Mouse (Mus musculus) embryonic facial prominence, embryonic 11.5 days (tissue): Measurements from ENCODE around the gene Catip. TPM values are rescaled to one million over a fixed set of nuclear protein-coding genes. Genes with fewer than 3 reads are reported as not detected.
"Not testable (repeated sequence)": the region's sequence is repeated elsewhere in the genome, so short reads cannot be mapped to it uniquely, and the experiment has no call there.

Experiments
- ATAC-seq: fragments of 200-750 bp; cut with Nextera tagmentation; replicated peaks from 2 replicates; pipeline ENCODE4 v1.8.0; 2017; ENCODE audit warnings: low read depth; ENCODE audit not compliant: insufficient number of reproducible peaks, low FRiP score, low TSS enrichment
- DNase-seq: peaks from one replicate; pipeline ENCODE4 v3.0.0-alpha.2; 2015; ENCODE audit warnings: low spot score
- H3K27ac ChIP-seq: fragments of 300-500 bp; sonication (generic); replicated peaks from 2 replicates; pipeline ENCODE4 v1.5.1; 2014; ENCODE audit warnings: mild to moderate bottlenecking, low read depth, low read length, control low read depth
- H3K27me3 ChIP-seq: fragments of 300-500 bp; sonication (generic); 2 replicates; pipeline ENCODE4 v1.6.1; 2014; ENCODE audit warnings: mild to moderate bottlenecking, low read length, moderate library complexity, mixed read lengths; ENCODE audit not compliant: control insufficient read depth, insufficient read depth
- H3K36me3 ChIP-seq: fragments of 300-500 bp; sonication (generic); replicated peaks from 2 replicates; pipeline ENCODE4 v1.6.1; 2014; ENCODE audit warnings: low read depth, mild to moderate bottlenecking, low read length, moderate library complexity, mixed read lengths; ENCODE audit not compliant: control insufficient read depth, insufficient read depth
- H3K4me1 ChIP-seq: fragments of 300-500 bp; sonication (generic); 2 replicates; pipeline ENCODE4 v1.6.1; 2014; ENCODE audit warnings: low read length, mixed read lengths; ENCODE audit not compliant: control insufficient read depth, insufficient read depth
- H3K4me2 ChIP-seq: fragments of 300-500 bp; sonication (generic); 2 replicates; pipeline ENCODE4 v1.6.1; 2014; ENCODE audit warnings: low read depth, mild to moderate bottlenecking, control low read depth, low read length, moderate library complexity
- H3K4me3 ChIP-seq: fragments of 300-500 bp; sonication (generic); 2 replicates; pipeline ENCODE4 v1.5.1; 2014; ENCODE audit warnings: low read depth, low read length, control low read depth
- H3K9ac ChIP-seq: fragments of 300-500 bp; sonication (generic); replicated peaks from 2 replicates; pipeline ENCODE4 v1.6.1; 2014; ENCODE audit warnings: mild to moderate bottlenecking, control low read depth, low read length
- H3K9me3 ChIP-seq: fragments of 300-500 bp; sonication (generic); replicated peaks from 2 replicates; pipeline ENCODE4 v1.6.1; 2016; ENCODE audit warnings: mild to moderate bottlenecking, low read length, inconsistent platforms, mixed read lengths; ENCODE audit not compliant: control insufficient read depth
- WGBS: fragments of 180-500 bp; shearing (Covaris S2); extraction: QIAGEN DNeasy Blood & Tissue Kit; methylation state at CpG from one replicate; pipeline ENCODE4 v1.1.7; 2014; 5-methylcytosine and 5-hydroxymethylcytosine counted together
- polyA plus RNA-seq: library from polyadenylated mRNA; unstranded; fragments of >200 nt; fragmentation: Nextera tagmentation; extraction: Ambion mirVana; gene quantifications from 2 replicates; pipeline ENCODE4 v1.2.1, GENCODE M21; 2014

Gene Catip
- 0.22 and 0.36 TPM in 2 replicates for polyA plus RNA-seq

GRCm38 (mm10) chr1:74361812-74362211, at the start of gene Catip:
Gene Catip (plus strand): TSS chr1:74362108.
- ATAC-seq: peak; percentile 41; the same call in 1 of the 2 replicates
- Histone ChIP-seq H3K4me1 (no peaks in the 10 kb centered on the region), H3K9ac (no peak within 1 kb of the TSS), H3K27ac (no peak within 1 kb of the TSS), H3K36me3 (no peaks in the 10 kb centered on the region), H3K9me3 (no peaks in the 10 kb centered on the region), H3K4me2 (no peak within 1 kb of the TSS), H3K4me3 (no peak within 1 kb of the TSS), H3K27me3 (no peaks in the 10 kb centered on the region)
- peak; percentile 95 for DNase-seq
- WGBS: 0% methylated on average over 2 of the region's 2 CpGs

GRCm38 (mm10) chr1:74313049-74313692, 48.7 kb upstream of the Catip start:
- peak; percentile 50; the same call in 1 of the 2 replicates for ATAC-seq

GRCm38 (mm10) chr1:74314796-74315195, 47.1 kb upstream of the Catip start:
- H3K36me3 ChIP-seq: no peaks in the 10 kb centered on the region
- 88% methylated on average over 3 of the region's 3 CpGs for WGBS
- no peak overlapping the region for H3K4me2 ChIP-seq
- ATAC-seq (no peak), DNase-seq (no peak)
- no peaks in the 10 kb centered on the region for H3K4me1 ChIP-seq
- no peak overlapping the region for H3K4me3 ChIP-seq
- H3K9ac ChIP-seq: no peak overlapping the region
- no peaks in the 10 kb centered on the region for H3K9me3 ChIP-seq
- H3K27me3 ChIP-seq: no peaks in the 10 kb centered on the region
- no peak overlapping the region for H3K27ac ChIP-seq

More at GRCm38 (mm10) chr1:74313049-74313692, 48.7 kb upstream of the Catip start:
- no peaks in the 10 kb centered on the region for H3K27me3 ChIP-seq
- no peak overlapping the region for H3K4me3 ChIP-seq
- H3K4me1 ChIP-seq: no peaks in the 10 kb centered on the region
- H3K9me3 ChIP-seq: no peaks in the 10 kb centered on the region
- no peak overlapping the region for H3K4me2 ChIP-seq
- H3K27ac ChIP-seq: no peak overlapping the region
- DNase-seq: peak; percentile 91
- no peak overlapping the region for H3K9ac ChIP-seq
- no peaks in the 10 kb centered on the region for H3K36me3 ChIP-seq
- WGBS: 7% methylated on average over 3 of the region's 3 CpGs

- Histone ChIP-seq H3K9ac (no peak overlapping the region), H3K4me3 (no peak overlapping the region), H3K9me3 (no peaks in the 10 kb centered on the region), H3K4me2 (no peak overlapping the region), H3K27me3 (no peaks in the 10 kb centered on the region), H3K36me3 (no peaks in the 10 kb centered on the region), H3K27ac (no peak overlapping the region), H3K4me1 (no peaks in the 10 kb centered on the region)
- DNase-seq (no peak), ATAC-seq (no peak)
- 77% methylated on average over 4 of the region's 4 CpGs for whole genome bisulfite sequencing
These were observed 45.6 kb upstream of the Catip start for GRCm38 (mm10) chr1:74316114-74316827.

GRCm38 (mm10) chr1:74318711-74319110, 43.2 kb upstream of the Catip start:
- H3K36me3 ChIP-seq: no peaks in the 10 kb centered on the region
- H3K4me2 ChIP-seq: no peak overlapping the region
- H3K4me1 ChIP-seq: no peaks in the 10 kb centered on the region
- no peak overlapping the region for H3K9ac ChIP-seq
- no peak overlapping the region for H3K4me3 ChIP-seq
- ATAC-seq: no peak
- 89% methylated on average over 3 of the region's 3 CpGs for WGBS
- H3K27me3 ChIP-seq: no peaks in the 10 kb centered on the region
- no peak overlapping the region for H3K27ac ChIP-seq
- no peak for DNase-seq
- no peaks in the 10 kb centered on the region for H3K9me3 ChIP-seq

GRCm38 (mm10) chr1:74321396-74321795, 40.5 kb upstream of the Catip start:
- no peaks in the 10 kb centered on the region for H3K36me3 ChIP-seq
- WGBS: 86% methylated on average over 3 of the region's 3 CpGs
- no peaks in the 10 kb centered on the region for H3K4me1 ChIP-seq
- no peak overlapping the region for H3K9ac ChIP-seq
- no peaks in the 10 kb centered on the region for H3K9me3 ChIP-seq
- ATAC-seq (no peak), DNase-seq (no peak)
- H3K4me3 ChIP-seq: no peak overlapping the region
- H3K27ac ChIP-seq: no peak overlapping the region
- H3K4me2 ChIP-seq: no peak overlapping the region
- no peaks in the 10 kb centered on the region for H3K27me3 ChIP-seq

GRCm38 (mm10) chr1:74326916-74327315, 35.0 kb upstream of the Catip start:
- not testable (repeated sequence) for H3K4me3 ChIP-seq, DNase-seq, H3K4me1 ChIP-seq, H3K27ac ChIP-seq, H3K4me2 ChIP-seq, H3K27me3 ChIP-seq, ATAC-seq, H3K36me3 ChIP-seq, H3K9ac ChIP-seq, H3K9me3 ChIP-seq
- 67% methylated on average over 2 of the region's 2 CpGs for WGBS

GRCm38 (mm10) chr1:74329899-74330431, 31.9 kb upstream of the Catip start:
- H3K27me3 ChIP-seq: no peaks in the 10 kb centered on the region
- WGBS: 83% methylated on average over 7 of the region's 7 CpGs
- DNase-seq (no peak), ATAC-seq (no peak)
- no peak overlapping the region for H3K4me3 ChIP-seq
- no peak overlapping the region for H3K9ac ChIP-seq
- H3K36me3 ChIP-seq: no peaks in the 10 kb centered on the region
- no peaks in the 10 kb centered on the region for H3K4me1 ChIP-seq
- H3K27ac ChIP-seq: no peak overlapping the region
- no peak overlapping the region for H3K4me2 ChIP-seq
- no peaks in the 10 kb centered on the region for H3K9me3 ChIP-seq
